Mouse (Mus musculus): ENCODE measurements around the gene Ldlrad3. TPM values are rescaled to one million over a fixed set of nuclear protein-coding genes. Genes with fewer than 3 reads are reported as not detected.

Ldlrad3 gene
- total RNA-seq, 2 experiments from 2014 or later: 12.5 to 13.1 TPM

- intact Hi-C loops (cut with DNase I): no loop called here
Observed at GRCm38 (mm10) chr2:101998911-101999572, 187.1 kb downstream of the Ldlrad3 start.

GRCm38 (mm10) chr2:101997013-101997412 lies 189.2 kb downstream of the Ldlrad3 start:
- no peak for DNase-seq (ENCODE audit: extremely low spot score in 1 of 2, low spot score in 2 of 2)
- intact Hi-C loops (cut with DNase I): no loop called here

More at GRCm38 (mm10) chr2:101998911-101999572, 187.1 kb downstream of the Ldlrad3 start:
- no peak for DNase-seq (ENCODE audit: extremely low spot score in 1 of 2, low spot score in 2 of 2)

- intact Hi-C loops (cut with DNase I): no loop called here
- DNase-seq (ENCODE audit: extremely low spot score in 1 of 2, low spot score in 2 of 2): no peak
Observed at GRCm38 (mm10) chr2:101992574-101993310, 193.4 kb downstream of the Ldlrad3 start.

GRCm38 (mm10) chr2:101991726-101992125 lies 194.5 kb downstream of the Ldlrad3 start:
- intact Hi-C loops (cut with DNase I): no loop called here
- no peak for DNase-seq (ENCODE audit: extremely low spot score in 1 of 2, low spot score in 2 of 2)

- no peak for DNase-seq (ENCODE audit: extremely low spot score in 1 of 2, low spot score in 2 of 2)
- intact Hi-C loops (cut with DNase I): no loop called here
Observed at GRCm38 (mm10) chr2:101986344-101987087, 199.7 kb downstream of the Ldlrad3 start.

GRCm38 (mm10) chr2:101983853-101984543 lies 202.2 kb downstream of the Ldlrad3 start:
- DNase-seq (ENCODE audit: extremely low spot score in 1 of 2, low spot score in 2 of 2): no peak
- intact Hi-C loops (cut with DNase I): no loop called here

- peak; percentile 78 to 88 for DNase-seq (ENCODE audit: extremely low spot score in 1 of 2, low spot score in 2 of 2)
- intact Hi-C loops (cut with DNase I): no loop called here
Observed at GRCm38 (mm10) chr2:101983082-101983852, 202.9 kb downstream of the Ldlrad3 start.

GRCm38 (mm10) chr2:101981964-101982498 lies 204.2 kb downstream of the Ldlrad3 start:
- intact Hi-C loops (cut with DNase I): no loop called here
- no peak for DNase-seq (ENCODE audit: extremely low spot score in 1 of 2, low spot score in 2 of 2)

- intact Hi-C loops (cut with DNase I): no loop called here
- DNase-seq (ENCODE audit: extremely low spot score in 1 of 2, low spot score in 2 of 2): no peak
Observed at GRCm38 (mm10) chr2:101981211-101981610, 205.0 kb downstream of the Ldlrad3 start.

GRCm38 (mm10) chr2:101980456-101980947 lies 205.7 kb downstream of the Ldlrad3 start:
- DNase-seq (ENCODE audit: extremely low spot score in 1 of 2, low spot score in 2 of 2): no peak
- intact Hi-C loops (cut with DNase I): no loop called here

GRCm38 (mm10) chr2:101978534-101979525 lies 207.4 kb downstream of the Ldlrad3 start:
- peak; percentile 50 to 72 for DNase-seq (ENCODE audit: extremely low spot score in 1 of 2, low spot score in 2 of 2)
- intact Hi-C loops (cut with DNase I): no loop called here

- intact Hi-C loops (cut with DNase I): no loop called here
- DNase-seq (ENCODE audit: extremely low spot score in 1 of 2, low spot score in 2 of 2): no peak
Observed at GRCm38 (mm10) chr2:101976399-101977064, 209.7 kb downstream of the Ldlrad3 start.

GRCm38 (mm10) chr2:101973810-101974209 lies 212.4 kb downstream of the Ldlrad3 start:
- DNase-seq (ENCODE audit: extremely low spot score in 1 of 2, low spot score in 2 of 2): no peak
- intact Hi-C loops (cut with DNase I): no loop called here

GRCm38 (mm10) chr2:101967601-101968000 lies 218.6 kb downstream of the Ldlrad3 start:
- DNase-seq (ENCODE audit: extremely low spot score in 1 of 2, low spot score in 2 of 2): no peak
- intact Hi-C loops (cut with DNase I): no loop called here

GRCm38 (mm10) chr2:101967152-101967551 lies 219.0 kb downstream of the Ldlrad3 start:
- intact Hi-C loops (cut with DNase I): no loop called here
- no peak for DNase-seq (ENCODE audit: extremely low spot score in 1 of 2, low spot score in 2 of 2)

GRCm38 (mm10) chr2:101966017-101966416 lies 220.2 kb downstream of the Ldlrad3 start:
- intact Hi-C loops (cut with DNase I): no loop called here
- no peak for DNase-seq (ENCODE audit: extremely low spot score in 1 of 2, low spot score in 2 of 2)
